In genomic region chr8:121907587-121908248, GRCm38 (mm10) we compare ENCODE assay signal across 8 mouse cellular contexts. TPM values are rescaled to one million over a fixed set of nuclear protein-coding genes. Genes with fewer than 3 reads are reported as not detected.
DNase-seq lines count a peak whose midpoint lies in the region; ATAC-seq lines count a peak whose summit lies in the region.

Slc7a5 (minus strand) TSS chr8:121907694.

- peak within 1 kb of the TSS; percentile 98 for H3K4me2 ChIP-seq in hindbrain, embryonic 13.5 days

- H3K4me3 ChIP-seq in hindbrain, embryonic 13.5 days = peak within 1 kb of the TSS; percentile 76

- H3K9me3 ChIP-seq in hindbrain, embryonic 13.5 days = no peaks in the 10 kb centered on the region

- H3K36me3 ChIP-seq in hindbrain, embryonic 13.5 days = no peaks in the 10 kb centered on the region

- DNase-seq in NIH3T3 (ENCODE audit: low read depth) = peak; percentile 98
- DNase-seq in cerebellum, postnatal 10 days = peak; percentile 99 to 100
- peak; percentile 90 to 96 for DNase-seq in frontal cortex, postnatal 14 days (ENCODE audit: low spot score in 2 of 2)
- peak; percentile 94 to 95 for DNase-seq in layer of hippocampus, postnatal 25 days (ENCODE audit: extremely low spot score in 1 of 2, low spot score in 1 of 2)
- DNase-seq in lung, postnatal 25 days (ENCODE audit: low spot score) = peak; percentile 96
- DNase-seq in retina, embryonic 14.5 days (ENCODE audit: low spot score) = peak; percentile 98
- DNase-seq in thymus, postnatal 4 days = peak; percentile 100

- H3K9ac ChIP-seq in hindbrain, embryonic 13.5 days = peak within 1 kb of the TSS; percentile 82

- peaks cover 36% of the 10 kb centered on the region for H3K4me1 ChIP-seq in hindbrain, embryonic 13.5 days (replicated peaks)

- peak; percentile 89 for ATAC-seq in hindbrain, embryonic 13.5 days (ENCODE audit: low FRiP score)

- H3K27me3 ChIP-seq in hindbrain, embryonic 13.5 days = peaks cover 15% of the 10 kb centered on the region

- H3K27ac ChIP-seq in hindbrain, embryonic 13.5 days = peak within 1 kb of the TSS; percentile 73

- WGBS in hindbrain, embryonic 13.5 days = under 1% methylated on average over 57 of the region's 61 CpGs

RNA-seq across cellular contexts. Expression of gene Slc7a5, which starts in this region (rescaled TPM):
- polyA plus RNA-seq in hindbrain, embryonic 13.5 days (2015; fragmentation: Nextera tagmentation; extraction: Ambion mirVana) = 37.9 and 39.7 TPM in 2 replicates
- 10 to 100 TPM; 66.6 to 75.5 TPM for total RNA-seq in layer of hippocampus, postnatal 25 days (2021)

Comparison
In these comparisons a context has a peak if more than half of its experiments do, and no peak if none do; other contexts are left out.
1. Peak in every context shown above with its lines: DNase-seq, ATAC-seq, H3K4me3 ChIP-seq and H3K27ac ChIP-seq.